Mouse (Mus musculus): ENCODE data around the gene Pygo1. TPM values are rescaled to one million over a fixed set of nuclear protein-coding genes. Genes with fewer than 3 reads are reported as not detected.

Pygo1 gene
- polyA plus RNA-seq, 1 experiment from 2014 or later, result 12.7 TPM

- no peaks in the 10 kb centered on the region for H3K27me3 ChIP-seq (ENCODE audit: control insufficient read depth, insufficient read depth, low read length)
- no peak overlapping the region for H3K4me3 ChIP-seq (ENCODE audit: low read depth, low read length)
- H3K9me3 ChIP-seq (replicated peaks; ENCODE audit: control insufficient read depth, low read length), result no peaks in the 10 kb centered on the region
- no peaks in the 10 kb centered on the region for H3K36me3 ChIP-seq (replicated peaks; ENCODE audit: control insufficient read depth, insufficient read depth, low read depth, low read length)
- 89% methylated on average over 13 of the region's 13 CpGs for WGBS
- H3K4me1 ChIP-seq (ENCODE audit: control insufficient read depth, insufficient read depth, low read length), result no peaks in the 10 kb centered on the region
- DNase-seq (ENCODE audit: low spot score) (no peak), ATAC-seq (replicated peaks; ENCODE audit: insufficient number of reproducible peaks, low FRiP score, low TSS enrichment, low read depth) (no peak)
- H3K27ac ChIP-seq (replicated peaks; ENCODE audit: low read depth, low read length), result no peak overlapping the region
- H3K4me2 ChIP-seq (ENCODE audit: low read depth, low read length), result no peak overlapping the region
- H3K9ac ChIP-seq (replicated peaks; ENCODE audit: low read length), result no peak overlapping the region
Observed at GRCm38 (mm10) chr9:73001314-73002011, 76.0 kb downstream of the Pygo1 start.

Other genes starting within 250 kb of the Pygo1 start
- gene Prtg, start 118.8 kb upstream of the Pygo1 start, polyA plus RNA-seq (2014; fragmentation: Nextera tagmentation; extraction: Ambion mirVana), result 3.8 and 3.9 TPM in 2 replicates
- 1.1 and 1.5 TPM in 2 replicates for gene Dyx1c1, start 33.1 kb downstream of the Pygo1 start, polyA plus RNA-seq (2014; fragmentation: Nextera tagmentation; extraction: Ambion mirVana)
- gene Gm44503, start 33.2 kb downstream of the Pygo1 start, polyA plus RNA-seq (2014; fragmentation: Nextera tagmentation; extraction: Ambion mirVana), result 0.14 and 0.18 TPM in 2 replicates
- gene Ccpg1os, start 59.7 kb downstream of the Pygo1 start, polyA plus RNA-seq (2014; fragmentation: Nextera tagmentation; extraction: Ambion mirVana), result 12.7 and 16.7 TPM in 2 replicates
- 20.1 and 21.9 TPM in 2 replicates for gene Ccpg1, start 59.8 kb downstream of the Pygo1 start, polyA plus RNA-seq (2014; fragmentation: Nextera tagmentation; extraction: Ambion mirVana)
- gene Pigb, start 114.7 kb downstream of the Pygo1 start, polyA plus RNA-seq (2014; fragmentation: Nextera tagmentation; extraction: Ambion mirVana), result 17.9 and 18.1 TPM in 2 replicates
- gene Rab27a, start 119.2 kb downstream of the Pygo1 start, polyA plus RNA-seq (2014; fragmentation: Nextera tagmentation; extraction: Ambion mirVana), result 2.4 and 2.5 TPM in 2 replicates
- 0.28 TPM in 1 of 2 replicates, not detected in the other for gene Khdc3, start 176.2 kb downstream of the Pygo1 start, polyA plus RNA-seq (2014; fragmentation: Nextera tagmentation; extraction: Ambion mirVana)
- gene Gm20509, start 176.8 kb downstream of the Pygo1 start, polyA plus RNA-seq (2014; fragmentation: Nextera tagmentation; extraction: Ambion mirVana), result 0.24 TPM in 1 of 2 replicates, not detected in the other
- gene Rsl24d1, start 187.8 kb downstream of the Pygo1 start, polyA plus RNA-seq (2014; fragmentation: Nextera tagmentation; extraction: Ambion mirVana), result 183 and 193 TPM in 2 replicates

All from embryonic facial prominence, embryonic 11.5 days (tissue).